11 mouse cellular contexts compared by ENCODE assay signal in the genomic region with DNA sequence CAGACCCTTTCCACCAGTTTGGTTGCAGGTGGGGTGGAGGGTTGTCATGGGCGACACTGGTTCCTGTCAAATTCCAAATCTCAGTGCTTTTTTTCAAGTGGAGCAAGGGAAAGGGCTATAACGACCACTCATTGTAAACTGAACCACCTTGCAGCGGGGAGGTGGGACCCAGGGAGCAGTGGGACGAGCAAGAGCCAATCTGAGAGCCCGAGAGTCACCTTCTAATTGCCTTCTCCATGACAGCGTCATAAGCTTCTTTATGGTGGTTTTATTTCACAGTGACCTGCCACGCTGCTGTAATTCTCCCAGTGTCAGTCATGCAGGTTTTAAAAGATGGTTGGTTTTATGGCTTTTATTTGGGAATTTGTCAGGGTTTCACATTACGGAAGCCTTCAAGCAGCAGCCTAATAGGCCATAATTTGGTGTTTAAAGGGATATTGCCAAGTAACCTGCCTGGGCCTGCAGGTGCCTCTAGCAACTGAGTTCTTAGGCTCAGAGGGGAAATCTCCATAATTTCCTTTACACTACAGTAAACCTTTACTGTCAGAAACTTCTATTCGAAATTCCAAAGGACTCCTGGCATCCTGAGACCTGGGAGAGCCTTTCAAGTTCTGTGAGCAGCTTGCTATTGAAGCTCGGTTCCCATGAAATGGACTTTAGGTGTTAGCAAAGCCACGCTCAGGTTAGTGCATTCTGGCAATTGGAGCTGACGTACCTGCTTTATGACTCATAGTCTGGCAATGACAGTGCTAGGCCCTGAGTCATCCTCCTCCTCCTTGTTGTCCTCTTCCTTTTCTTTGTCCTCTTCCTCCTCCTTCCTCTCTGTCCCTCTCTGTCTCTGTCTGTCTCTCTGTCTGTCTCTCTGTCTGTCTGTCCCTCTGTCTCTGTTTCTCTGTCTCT.
DNase-seq lines count a peak whose midpoint lies in the region; ATAC-seq and TF ChIP-seq lines count a peak whose summit lies in the region.
"Had no signal": no experiment of that assay in that cellular context is flagged by ENCODE, and none has a peak within 500 bp of the region (broad histone marks: within the 10 kb centered on the region; RNA-seq: fewer than 3 reads in every experiment).

No protein-coding gene starts in this region.

- no peaks in the 10 kb centered on the region for H3K27me3 ChIP-seq in kidney, embryonic 15.5 days
- no peaks in the 10 kb centered on the region for H3K27me3 ChIP-seq in CH12.LX (replicated peaks)
- H3K27me3 ChIP-seq in forebrain, embryonic 13.5 days = no peaks in the 10 kb centered on the region
- H3K27me3 ChIP-seq: hindbrain, embryonic 13.5 days; liver, embryonic 15.5 days had no signal

- no peaks in the 10 kb centered on the region for H3K9me3 ChIP-seq in kidney, embryonic 15.5 days (replicated peaks)
- no peaks in the 10 kb centered on the region for H3K9me3 ChIP-seq in CH12.LX (replicated peaks; ENCODE audit: low read length)
- H3K9me3 ChIP-seq in forebrain, embryonic 13.5 days (replicated peaks) = no peaks in the 10 kb centered on the region
- H3K9me3 ChIP-seq: heart, embryonic 10.5 days; hindbrain, embryonic 13.5 days; liver, embryonic 15.5 days had no signal

- no peaks in the 10 kb centered on the region for H3K36me3 ChIP-seq in kidney, embryonic 15.5 days
- no peaks in the 10 kb centered on the region for H3K36me3 ChIP-seq in CH12.LX (replicated peaks in 1 of 2; ENCODE audit: control insufficient read depth in 1 of 2, insufficient read depth in 1 of 2, low read length in 1 of 2)
- H3K36me3 ChIP-seq in forebrain, embryonic 13.5 days (ENCODE audit: poor library complexity, severe bottlenecking) = no peaks in the 10 kb centered on the region
- H3K36me3 ChIP-seq: heart, embryonic 10.5 days; hindbrain, embryonic 13.5 days; liver, embryonic 15.5 days had no signal

- H3K79me2 ChIP-seq in CH12.LX (replicated peaks; ENCODE audit: control insufficient read depth, extremely low read depth, insufficient read depth, poor library complexity, severe bottlenecking) = no peaks in the 10 kb centered on the region

- H3K4me1 ChIP-seq in kidney, embryonic 15.5 days = peaks cover 23% of the 10 kb centered on the region
- peaks cover 0 to 4% of the 10 kb centered on the region in 2 experiments; a peak in 1 of 4 replicates for H3K4me1 ChIP-seq in CH12.LX (ENCODE audit: control insufficient read depth in 1 of 2, insufficient read depth in 2 of 2)
- no peaks in the 10 kb centered on the region for H3K4me1 ChIP-seq in forebrain, embryonic 13.5 days
- H3K4me1 ChIP-seq: heart, embryonic 10.5 days; liver, embryonic 15.5 days had no signal

- ATAC-seq in kidney, embryonic 15.5 days (replicated peaks; ENCODE audit: low FRiP score) = peak; percentile 69
- ATAC-seq in forebrain, embryonic 13.5 days = no peak
- ATAC-seq: midbrain, embryonic 16.5 days had no signal

- no peak overlapping the region for H3K9ac ChIP-seq in kidney, embryonic 15.5 days
- H3K9ac ChIP-seq in CH12.LX (ENCODE audit: insufficient read depth, low read depth) = no peak overlapping the region
- H3K9ac ChIP-seq in forebrain, embryonic 13.5 days = no peak overlapping the region
- H3K9ac ChIP-seq: hindbrain, embryonic 13.5 days; liver, embryonic 15.5 days had no signal

- TF ChIP-seq POLR2A in CH12.LX (IDR thresholded peaks at IDR 0.05; ENCODE audit: low read depth, low read length) = no peak

- 26% methylated on average over 12 of the region's 12 CpGs for WGBS in kidney, embryonic 15.5 days
- WGBS in forebrain, embryonic 13.5 days = 56% methylated on average over 12 of the region's 12 CpGs

- no peak for DNase-seq in kidney, postnatal 36 days
- DNase-seq in CH12.LX (ENCODE audit: extremely low read depth) = no peak
- DNase-seq in brain, adult 2 months (ENCODE audit: low read depth, low spot score) = peak; percentile 75
- peak; percentile 2 for DNase-seq in induced T-regulatory cell, adult 2 months (ENCODE audit: low read depth)
- no peak for DNase-seq in ovary, postnatal 36 days (ENCODE audit: low spot score)

- TF ChIP-seq RAD21 in CH12.LX (IDR thresholded peaks at IDR 0.05; ENCODE audit: low read depth, low read length) = no peak

- H3K4me3 ChIP-seq in kidney, embryonic 15.5 days (replicated peaks) = no peak overlapping the region
- H3K4me3 ChIP-seq in CH12.LX (replicated peaks in 1 of 3; ENCODE audit: low read depth in 2 of 3, low read length in 2 of 3, poor library complexity in 1 of 3) = no peak overlapping the region
- no peak overlapping the region for H3K4me3 ChIP-seq in forebrain, embryonic 13.5 days
- H3K4me3 ChIP-seq: heart, embryonic 10.5 days; hindbrain, embryonic 13.5 days; liver, embryonic 15.5 days had no signal

- dilution Hi-C loops in CH12.LX (cut with MboI; ENCODE audit: extremely low pct_ligation_motif_present, extremely low pct_unique_long_range_greater_than_20kb, low sequenced_read_pairs) = no loop called here

- 0 out of 2 replicates have a peak overlapping the region, but pooled peaks have one; percentile 1 for H3K4me2 ChIP-seq in kidney, embryonic 15.5 days
- no peak overlapping the region for H3K4me2 ChIP-seq in CH12.LX (ENCODE audit: insufficient read depth, low read depth, poor library complexity, severe bottlenecking)
- H3K4me2 ChIP-seq in forebrain, embryonic 13.5 days = no peak overlapping the region
- H3K4me2 ChIP-seq: hindbrain, embryonic 13.5 days; liver, embryonic 15.5 days had no signal

- in situ Hi-C loops in CH12.LX (cut with MboI; ENCODE audit: low pct_ligation_motif_present, low pct_unique_long_range_greater_than_20kb, low sequenced_read_pairs) = no loop called here

- TF ChIP-seq CTCF in CH12.LX (conservative IDR thresholded peaks at IDR 0.05 in 1 of 2, IDR thresholded peaks at IDR 0.05 in 1 of 2; ENCODE audit: low read depth in 2 of 2, low read length in 2 of 2) = no peak

- no peak for TF ChIP-seq EP300 in CH12.LX (IDR thresholded peaks at IDR 0.05; ENCODE audit: low read length)

- 0 out of 2 replicates have a peak overlapping the region, but pooled peaks have one; percentile 27 for H3K27ac ChIP-seq in kidney, embryonic 15.5 days
- no peak overlapping the region for H3K27ac ChIP-seq in CH12.LX (ENCODE audit: insufficient read depth, low read depth)
- H3K27ac ChIP-seq in forebrain, embryonic 13.5 days = no peak overlapping the region
- H3K27ac ChIP-seq: heart, embryonic 10.5 days; hindbrain, embryonic 13.5 days; liver, embryonic 15.5 days had no signal

TF ChIP-seq in CH12.LX, 34 proteins besides CTCF, POLR2A, EP300 and RAD21:
- TF ChIP-seq NRF1 (IDR thresholded peaks at IDR 0.05; ENCODE audit: low read depth, low read length) (no peak), MAZ (IDR thresholded peaks at IDR 0.05; ENCODE audit: low read depth, low read length) (no peak), ZNF384 (IDR thresholded peaks at IDR 0.05; ENCODE audit: low read depth, low read length) (no peak), IRF4 (IDR thresholded peaks at IDR 0.05; ENCODE audit: low read depth, low read length) (0 out of 2 replicates have a peak, but pooled peaks have one; percentile 11), ETS1 (conservative IDR thresholded peaks at IDR 0.05; ENCODE audit: low read depth, low read length) (no peak)

Comparison
In these comparisons a context has a peak if more than half of its experiments do, and no peak if none do; other contexts are left out.
1. DNase-seq: peak in brain, adult 2 months (single experiment) and induced T-regulatory cell, adult 2 months (single experiment); none in kidney, postnatal 36 days (0 of 2), CH12.LX (single experiment) and ovary, postnatal 36 days (single experiment).